Mouse (Mus musculus) olfactory bulb, adult 2 months (tissue): ENCODE measurements around the gene Nrp2. TPM values are rescaled to one million over a fixed set of nuclear protein-coding genes. Genes with fewer than 3 reads are reported as not detected.

Experiments used
- H3K27ac ChIP-seq: fragments of 200-500 bp; 2 replicates; pipeline ENCODE4 v1.5.1; 2012; ENCODE audit warnings: low read depth, low read length; ENCODE audit not compliant: insufficient read depth
- H3K4me1 ChIP-seq: fragments of 200-500 bp; 2 replicates; pipeline ENCODE4 v1.6.1; 2012; ENCODE audit warnings: low read length; ENCODE audit not compliant: control insufficient read depth, insufficient read depth
- H3K4me3 ChIP-seq: fragments of 200-500 bp; 2 replicates; pipeline ENCODE4 v1.5.1; 2012; ENCODE audit warnings: mild to moderate bottlenecking, low read depth, low read length, moderate library complexity; ENCODE audit not compliant: insufficient read depth
- CTCF ChIP-seq: fragments of 200-500 bp; IDR thresholded peaks from 2 replicates; pipeline ENCODE4 v1.5.1; 2012; ENCODE audit warnings: low read depth, mild to moderate bottlenecking, low read length, moderate library complexity; ENCODE audit not compliant: insufficient read depth
- POLR2A ChIP-seq: fragments of 200-500 bp; IDR thresholded peaks from 2 replicates; pipeline ENCODE4 v1.6.1; 2012; ENCODE audit warnings: mild to moderate bottlenecking, low read depth, low read length, moderate library complexity; ENCODE audit not compliant: insufficient read depth
- WGBS: fragments of 180-500 bp; shearing (Covaris S2); methylation state at CpG from one replicate; pipeline ENCODE4 v1.1.7; 2018; 5-methylcytosine and 5-hydroxymethylcytosine counted together
- polyA plus RNA-seq: library from polyadenylated mRNA; stranded (reverse); fragments of >200 nt; gene quantifications from 2 replicates; pipeline ENCODE4 v1.2.4, GENCODE M21; 2012; ENCODE audit warnings: low replicate concordance; ENCODE audit not compliant: missing spikeins, insufficient read depth, insufficient read length

Gene Nrp2
- polyA plus RNA-seq, 1 experiment = not detected

DNA sequence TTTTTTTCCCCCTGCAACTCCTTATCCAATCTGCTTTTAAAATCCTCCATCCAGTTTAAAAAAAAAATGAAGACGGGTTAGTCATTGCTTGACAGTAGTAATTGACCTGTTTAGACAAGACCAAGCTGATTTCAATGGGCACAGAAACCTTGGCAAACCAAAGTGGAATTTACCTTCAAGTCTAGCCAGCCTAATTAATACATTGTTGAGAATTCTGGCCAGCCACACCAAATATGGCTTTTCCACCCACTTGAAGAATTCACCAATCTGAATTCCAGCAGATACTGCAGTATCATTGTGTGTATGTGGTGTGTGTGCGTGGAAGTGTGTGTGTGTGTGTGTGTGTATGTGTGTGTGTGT, 91.8 kb downstream of the Nrp2 start:
- Histone ChIP-seq H3K4me3 (no peak overlapping the region), H3K27ac (no peak overlapping the region), H3K4me1 (peaks cover 15% of the 10 kb centered on the region)
- WGBS = 41% methylated on average over 2 of the region's 2 CpGs
- TF ChIP-seq CTCF (no peak), POLR2A (no peak)

DNA sequence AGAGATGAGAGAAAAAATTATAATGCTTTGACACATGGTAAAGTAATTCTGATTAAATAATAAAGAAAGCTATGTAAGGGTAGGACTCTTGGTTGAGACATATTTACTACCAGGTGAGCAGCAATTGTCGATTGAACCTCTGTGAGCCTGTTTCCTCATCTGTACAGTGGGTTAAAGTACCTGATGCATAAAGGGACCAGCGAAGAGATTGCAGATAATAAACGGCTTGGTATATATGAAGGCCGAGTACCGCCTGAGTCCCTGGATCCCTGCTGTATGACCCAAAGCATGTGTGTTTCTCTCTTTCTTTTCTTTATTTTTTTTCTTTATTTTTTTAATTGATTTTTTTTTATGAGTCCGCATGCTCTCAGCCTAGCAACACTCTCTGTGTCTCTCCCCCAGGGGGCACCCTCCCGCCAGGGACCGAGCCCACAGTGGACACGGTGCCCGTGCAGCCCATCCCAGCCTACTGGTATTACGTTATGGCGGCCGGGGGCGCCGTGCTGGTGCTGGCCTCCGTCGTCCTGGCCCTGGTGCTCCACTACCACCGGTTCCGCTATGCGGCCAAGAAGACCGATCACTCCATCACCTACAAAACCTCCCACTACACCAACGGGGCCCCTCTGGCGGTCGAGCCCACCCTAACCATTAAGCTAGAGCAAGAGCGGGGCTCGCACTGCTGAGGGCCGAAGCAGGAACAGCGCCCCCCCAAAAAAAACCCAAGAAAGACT, 92.4 kb downstream of the Nrp2 start:
- peak overlapping the region; percentile 30 for H3K4me3 ChIP-seq
- peaks cover 15% of the 10 kb centered on the region for H3K4me1 ChIP-seq
- WGBS = 26% methylated on average over 28 of the region's 28 CpGs
- H3K27ac ChIP-seq = no peak overlapping the region
- TF ChIP-seq POLR2A (no peak), CTCF (peak; percentile 32; the same call in 1 of the 2 replicates)

GRCm38 (mm10) chr1:62796038-62796647, 93.1 kb downstream of the Nrp2 start:
- peaks cover 15% of the 10 kb centered on the region for H3K4me1 ChIP-seq
- 45% methylated on average over 9 of the region's 9 CpGs for WGBS
- TF ChIP-seq CTCF (no peak), POLR2A (no peak)
- H3K4me3 ChIP-seq = peak overlapping the region; percentile 30
- H3K27ac ChIP-seq = no peak overlapping the region

DNA sequence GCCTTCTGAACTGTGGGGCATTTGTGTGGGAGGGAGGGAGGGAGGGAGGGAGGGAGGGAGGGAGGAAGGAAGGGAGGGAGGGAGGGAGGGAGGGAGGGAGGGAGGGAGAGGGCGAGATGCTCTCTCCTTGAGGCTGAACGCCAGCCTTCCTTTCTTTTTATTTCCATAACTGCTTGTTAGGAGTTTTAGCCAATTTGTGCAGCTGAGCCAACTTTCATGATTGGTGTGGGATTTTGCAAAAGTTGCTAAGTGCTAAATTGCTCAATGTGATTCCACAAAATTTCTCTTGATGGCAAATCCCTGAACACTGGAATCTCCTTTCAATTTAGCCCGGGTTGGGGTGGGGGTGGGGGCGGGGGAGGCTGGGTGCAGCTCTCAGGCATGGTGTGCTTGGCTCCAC, 96.3 kb downstream of the Nrp2 start:
- H3K27ac ChIP-seq = no peak overlapping the region
- H3K4me1 ChIP-seq = peaks cover 11% of the 10 kb centered on the region
- no peak for TF ChIP-seq POLR2A
- TF ChIP-seq CTCF = no peak
- H3K4me3 ChIP-seq = no peak overlapping the region
- 35% methylated on average over 4 of the region's 4 CpGs for WGBS

- TF ChIP-seq CTCF (no peak), POLR2A (no peak)
- 95% methylated on average over 5 of the region's 5 CpGs for WGBS
- no peak overlapping the region for H3K27ac ChIP-seq
These were observed 97.3 kb downstream of the Nrp2 start for GRCm38 (mm10) chr1:62800351-62800750.

DNA sequence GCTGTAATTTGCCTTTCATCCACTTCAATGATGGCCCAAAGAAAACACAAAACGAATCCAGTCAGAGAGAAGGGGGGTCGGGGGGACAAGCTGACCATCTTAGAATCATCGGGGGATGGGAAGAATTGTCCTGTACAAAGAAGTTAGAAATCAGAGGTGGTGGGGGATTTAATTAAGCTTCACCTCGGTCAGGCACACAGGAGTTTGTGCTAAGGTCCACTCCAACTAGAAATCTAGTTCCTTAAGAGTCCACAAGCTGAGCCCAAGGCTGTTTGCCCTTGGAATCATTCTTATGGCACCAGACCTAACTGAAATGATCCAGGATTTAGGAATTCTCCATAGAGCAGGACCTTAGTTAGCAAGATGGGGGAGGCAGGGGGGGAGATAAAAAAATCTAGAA, 98.3 kb downstream of the Nrp2 start:
- TF ChIP-seq CTCF (no peak), POLR2A (no peak)
- Histone ChIP-seq H3K4me1 (no peaks in the 10 kb centered on the region), H3K4me3 (no peak overlapping the region), H3K27ac (no peak overlapping the region)
- WGBS = 72% methylated on average over 4 of the region's 4 CpGs

More at GRCm38 (mm10) chr1:62800351-62800750, 97.3 kb downstream of the Nrp2 start:
- Histone ChIP-seq H3K4me3 (no peak overlapping the region), H3K4me1 (peaks cover 8% of the 10 kb centered on the region)

- Histone ChIP-seq H3K4me3 (no peak overlapping the region), H3K4me1 (no peaks in the 10 kb centered on the region), H3K27ac (no peak overlapping the region)
- 88% methylated on average over 3 of the region's 3 CpGs for WGBS
- TF ChIP-seq CTCF (no peak), POLR2A (no peak)
These were observed 98.8 kb downstream of the Nrp2 start for GRCm38 (mm10) chr1:62801842-62802241.

DNA sequence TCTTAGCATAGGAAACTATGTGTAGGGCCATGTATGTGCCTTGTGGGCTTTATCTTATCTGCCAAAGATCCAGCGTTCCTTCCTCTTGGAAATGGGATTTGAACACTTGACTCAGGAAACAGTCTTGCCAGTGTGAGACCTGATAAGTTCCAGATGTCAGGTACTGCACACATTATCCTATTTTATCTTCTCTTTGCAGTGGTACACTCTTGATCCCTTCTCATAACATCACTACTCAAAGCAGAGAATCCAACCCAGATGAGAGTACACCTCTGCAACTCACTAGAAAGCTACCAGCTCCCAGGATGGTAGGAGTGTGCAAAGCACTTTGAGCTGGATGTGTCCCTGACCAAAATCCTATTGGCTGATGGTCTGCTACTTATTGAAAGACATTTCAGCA, 100.5 kb downstream of the Nrp2 start:
- Histone ChIP-seq H3K27ac (no peak overlapping the region), H3K4me3 (no peak overlapping the region), H3K4me1 (no peaks in the 10 kb centered on the region)
- WGBS = 94% methylated on average over 1 of the region's 1 CpGs
- TF ChIP-seq POLR2A = no peak
- no peak for TF ChIP-seq CTCF

DNA sequence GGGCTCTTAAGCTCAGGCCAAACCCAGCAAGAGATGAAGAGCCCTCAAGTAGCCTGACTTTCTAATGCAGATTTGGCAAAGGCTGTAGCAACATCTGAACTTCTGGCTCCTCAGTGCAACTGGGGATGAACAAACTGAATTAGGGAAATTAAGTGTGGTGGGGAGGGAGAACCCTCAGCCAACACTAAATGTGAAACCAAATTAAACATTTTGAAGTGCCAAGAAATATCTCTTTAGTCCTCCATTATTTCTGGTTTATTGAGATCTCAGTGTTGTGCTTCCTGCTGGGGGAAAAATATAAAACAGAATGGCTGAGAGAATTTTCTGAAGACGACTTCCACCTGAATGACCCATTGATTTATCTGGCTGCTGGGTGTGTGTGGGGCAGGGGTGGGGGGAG, 102.9 kb downstream of the Nrp2 start:
- Histone ChIP-seq H3K27ac (no peak overlapping the region), H3K4me1 (no peaks in the 10 kb centered on the region), H3K4me3 (no peak overlapping the region)
- TF ChIP-seq POLR2A (no peak), CTCF (no peak)
- WGBS = 47% methylated on average over 1 of the region's 1 CpGs

DNA sequence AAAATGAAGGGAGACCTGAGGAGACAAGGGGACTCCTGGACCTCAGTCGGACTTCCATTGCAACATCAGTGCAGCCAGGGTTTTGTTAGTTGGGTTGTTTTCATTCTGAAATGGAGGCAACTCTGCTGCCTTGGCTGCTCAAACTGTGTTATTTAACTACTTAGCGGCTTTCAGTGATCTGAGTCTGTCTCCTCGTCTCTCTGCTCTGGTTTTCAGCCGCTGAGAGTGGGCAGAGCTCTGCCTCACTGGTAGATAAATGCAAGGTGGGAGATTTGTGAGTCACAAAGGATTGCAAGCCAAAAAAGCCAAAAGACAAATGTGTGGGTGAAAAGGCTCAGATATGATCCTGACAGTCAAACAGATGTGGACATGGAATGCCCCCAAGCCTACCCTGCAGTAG, 105.3 kb downstream of the Nrp2 start:
- Histone ChIP-seq H3K4me1 (0 out of 2 replicates have a peak, but pooled peaks cover 3% of the 10 kb centered on the region), H3K4me3 (no peak overlapping the region), H3K27ac (no peak overlapping the region)
- TF ChIP-seq POLR2A (no peak), CTCF (no peak)
- 70% methylated on average over 4 of the region's 4 CpGs for WGBS
